Mouse (Mus musculus): ENCODE data around the gene Mtr. TPM values are rescaled to one million over a fixed set of nuclear protein-coding genes. Genes with fewer than 3 reads are reported as not detected.

The Mtr gene
- total and polyA plus RNA-seq, 2 experiments from 2014 or later: 1.9 to 8.3 TPM

- no peaks in the 10 kb centered on the region for H3K4me1 ChIP-seq (ENCODE audit: insufficient read depth)
- H3K27me3 ChIP-seq (ENCODE audit: insufficient read depth, low read length): no peaks in the 10 kb centered on the region
- peaks cover 24% of the 10 kb centered on the region; the same call in 1 of the 2 replicates for H3K36me3 ChIP-seq (ENCODE audit: insufficient read depth)
- H3K27ac ChIP-seq (ENCODE audit: low read depth, low read length): no peak overlapping the region
- DNase-seq (no peak), ATAC-seq (no peak)
- TF ChIP-seq CTCF (IDR thresholded peaks at IDR 0.05; ENCODE audit: low read depth): no peak
- H3K9ac ChIP-seq: no peak overlapping the region
- 88% methylated on average over 11 of the region's 11 CpGs for WGBS
- H3K4me3 ChIP-seq (ENCODE audit: low read depth, low read length): no peak overlapping the region
- H3K4me2 ChIP-seq (ENCODE audit: low read depth): no peak overlapping the region
- no peaks in the 10 kb centered on the region for H3K9me3 ChIP-seq (ENCODE audit: low read length)
Observed at GRCm38 (mm10) chr13:12188804-12189203, 69.1 kb downstream of the Mtr start.

GRCm38 (mm10) chr13:12179481-12179880 is 78.4 kb downstream of the Mtr start:
- TF ChIP-seq CTCF (IDR thresholded peaks at IDR 0.05; ENCODE audit: low read depth): no peak
- H3K4me3 ChIP-seq (ENCODE audit: low read depth, low read length): no peak overlapping the region
- 70% methylated on average over 8 of the region's 8 CpGs for WGBS
- H3K27me3 ChIP-seq (ENCODE audit: insufficient read depth, low read length): no peaks in the 10 kb centered on the region
- no peak overlapping the region for H3K9ac ChIP-seq
- no peaks in the 10 kb centered on the region for H3K9me3 ChIP-seq (ENCODE audit: low read length)
- no peaks in the 10 kb centered on the region for H3K36me3 ChIP-seq (ENCODE audit: insufficient read depth)
- ATAC-seq: no peak
- H3K4me2 ChIP-seq (ENCODE audit: low read depth): no peak overlapping the region
- no peak overlapping the region for H3K27ac ChIP-seq (ENCODE audit: low read depth, low read length)
- no peaks in the 10 kb centered on the region for H3K4me1 ChIP-seq (ENCODE audit: insufficient read depth)
- DNase-seq: no peak

GRCm38 (mm10) chr13:12176761-12177160 is 81.2 kb downstream of the Mtr start:
- H3K4me1 ChIP-seq (ENCODE audit: insufficient read depth): no peaks in the 10 kb centered on the region
- H3K9me3 ChIP-seq (ENCODE audit: low read length): no peaks in the 10 kb centered on the region
- no peaks in the 10 kb centered on the region for H3K36me3 ChIP-seq (ENCODE audit: insufficient read depth)
- ATAC-seq (no peak), DNase-seq (no peak)
- H3K27ac ChIP-seq (ENCODE audit: low read depth, low read length): no peak overlapping the region
- 32% methylated on average over 3 of the region's 3 CpGs for WGBS
- no peak overlapping the region for H3K4me3 ChIP-seq (ENCODE audit: low read depth, low read length)
- no peaks in the 10 kb centered on the region for H3K27me3 ChIP-seq (ENCODE audit: insufficient read depth, low read length)
- no peak for TF ChIP-seq CTCF (IDR thresholded peaks at IDR 0.05; ENCODE audit: low read depth)
- no peak overlapping the region for H3K9ac ChIP-seq
- H3K4me2 ChIP-seq (ENCODE audit: low read depth): no peak overlapping the region

- no peak for ATAC-seq
- Histone ChIP-seq H3K27me3 (ENCODE audit: insufficient read depth, low read length) (no peaks in the 10 kb centered on the region), H3K36me3 (ENCODE audit: insufficient read depth) (no peaks in the 10 kb centered on the region), H3K4me3 (ENCODE audit: low read depth, low read length) (no peak overlapping the region), H3K9me3 (ENCODE audit: low read length) (no peaks in the 10 kb centered on the region), H3K4me1 (ENCODE audit: insufficient read depth) (no peaks in the 10 kb centered on the region), H3K9ac (no peak overlapping the region), H3K4me2 (ENCODE audit: low read depth) (no peak overlapping the region), H3K27ac (ENCODE audit: low read depth, low read length) (no peak overlapping the region)
- TF ChIP-seq CTCF (IDR thresholded peaks at IDR 0.05; ENCODE audit: low read depth): no peak
- 41% methylated on average over 16 of the region's 16 CpGs for whole genome bisulfite sequencing
- no peak for DNase-seq
Observed at GRCm38 (mm10) chr13:12175988-12176736, 81.8 kb downstream of the Mtr start.

GRCm38 (mm10) chr13:12167276-12167675 is 90.6 kb downstream of the Mtr start:
- H3K27ac ChIP-seq (ENCODE audit: low read depth, low read length): no peak overlapping the region
- no peak for ATAC-seq
- no peak for DNase-seq
- no peak overlapping the region for H3K4me3 ChIP-seq (ENCODE audit: low read depth, low read length)
- H3K9ac ChIP-seq: no peak overlapping the region
- H3K9me3 ChIP-seq (ENCODE audit: low read length): no peaks in the 10 kb centered on the region
- H3K27me3 ChIP-seq (ENCODE audit: insufficient read depth, low read length): no peaks in the 10 kb centered on the region
- 81% methylated on average over 9 of the region's 9 CpGs for WGBS
- TF ChIP-seq CTCF (IDR thresholded peaks at IDR 0.05; ENCODE audit: low read depth): no peak
- no peaks in the 10 kb centered on the region for H3K4me1 ChIP-seq (ENCODE audit: insufficient read depth)
- no peak overlapping the region for H3K4me2 ChIP-seq (ENCODE audit: low read depth)
- H3K36me3 ChIP-seq (ENCODE audit: insufficient read depth): no peaks in the 10 kb centered on the region

GRCm38 (mm10) chr13:12166386-12166785 is 91.5 kb downstream of the Mtr start:
- 14% methylated on average over 6 of the region's 6 CpGs for WGBS
- peak; percentile 18; the same call in 1 of the 2 replicates for ATAC-seq
- H3K9ac ChIP-seq: no peak overlapping the region

GRCm38 (mm10) chr13:12165461-12166058 is 92.4 kb downstream of the Mtr start:
- Histone ChIP-seq H3K27me3 (ENCODE audit: insufficient read depth, low read length) (no peaks in the 10 kb centered on the region), H3K4me2 (ENCODE audit: low read depth) (no peak overlapping the region), H3K9me3 (ENCODE audit: low read length) (no peaks in the 10 kb centered on the region), H3K36me3 (ENCODE audit: insufficient read depth) (no peaks in the 10 kb centered on the region), H3K4me1 (ENCODE audit: insufficient read depth) (no peaks in the 10 kb centered on the region), H3K4me3 (ENCODE audit: low read depth, low read length) (no peak overlapping the region), H3K9ac (no peak overlapping the region), H3K27ac (ENCODE audit: low read depth, low read length) (no peak overlapping the region)
- ATAC-seq (peak; percentile 60; the same call in 1 of the 2 replicates), DNase-seq (no peak)
- WGBS: 65% methylated on average over 8 of the region's 8 CpGs
- TF ChIP-seq CTCF (IDR thresholded peaks at IDR 0.05; ENCODE audit: low read depth): no peak

More at GRCm38 (mm10) chr13:12166386-12166785, 91.5 kb downstream of the Mtr start:
- no peak overlapping the region for H3K27ac ChIP-seq (ENCODE audit: low read depth, low read length)
- H3K27me3 ChIP-seq (ENCODE audit: insufficient read depth, low read length): no peaks in the 10 kb centered on the region
- no peak overlapping the region for H3K4me3 ChIP-seq (ENCODE audit: low read depth, low read length)
- TF ChIP-seq CTCF (IDR thresholded peaks at IDR 0.05; ENCODE audit: low read depth): no peak
- H3K4me1 ChIP-seq (ENCODE audit: insufficient read depth): no peaks in the 10 kb centered on the region
- no peaks in the 10 kb centered on the region for H3K36me3 ChIP-seq (ENCODE audit: insufficient read depth)
- no peaks in the 10 kb centered on the region for H3K9me3 ChIP-seq (ENCODE audit: low read length)
- H3K4me2 ChIP-seq (ENCODE audit: low read depth): no peak overlapping the region
- DNase-seq: no peak

Data from forebrain, postnatal 0 days (tissue).